Comparison of ENCODE assay signal across 8 mouse cellular contexts in the genomic region with DNA sequence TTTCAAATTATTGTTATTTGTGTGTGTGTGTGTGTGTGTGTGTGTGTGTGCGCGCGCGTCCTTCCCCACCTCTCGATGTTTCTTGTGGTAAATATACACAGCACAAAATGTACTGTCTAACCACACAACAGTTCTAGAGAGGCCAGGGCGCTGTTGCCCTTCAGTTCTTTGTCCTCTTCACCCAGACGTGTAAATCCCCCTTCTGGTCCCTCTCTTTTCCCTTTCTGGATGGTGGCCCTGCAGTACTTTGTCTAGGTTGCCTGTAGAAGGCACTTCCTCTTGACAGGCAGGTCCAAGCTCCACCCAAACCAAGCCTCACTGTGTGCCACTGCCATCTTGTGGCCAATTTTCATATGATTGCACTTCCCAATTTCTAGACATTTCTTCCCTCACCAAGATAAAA. TPM values are rescaled to one million over a fixed set of nuclear protein-coding genes. Genes with fewer than 3 reads are reported as not detected.
A peak's percentile ranks its signal among the peaks of the same experiment; 100 is the strongest.
DNase-seq lines count a peak whose midpoint lies in the region; ATAC-seq and TF ChIP-seq lines count a peak whose summit lies in the region.

No protein-coding gene starts in this region.

- peak overlapping the region; percentile 45 for H3K4me3 ChIP-seq in erythroblast, embryonic 14.5 days (replicated peaks)
- H3K4me3 ChIP-seq in heart, embryonic 14.5 days (ENCODE audit: control insufficient read depth in 1 of 2, insufficient read depth in 1 of 2, low read depth in 1 of 2, low read length in 2 of 2) = peak overlapping the region; percentile 7 to 28; a peak in 2 of 4 replicates
- H3K4me3 ChIP-seq in kidney, postnatal 0 days (replicated peaks; ENCODE audit: low read depth, low read length) = no peak overlapping the region
- H3K4me3 ChIP-seq in liver, embryonic 14.5 days (ENCODE audit: insufficient read depth in 1 of 2, low read depth in 2 of 2, low read length in 2 of 2) = peak overlapping the region in 1 of 2 experiments; percentile 54; a peak in 2 of 4 replicates
- H3K4me3 ChIP-seq in neural tube, embryonic 11.5 days (ENCODE audit: low read depth, low read length) = no peak overlapping the region
- no peak overlapping the region for H3K4me3 ChIP-seq in testis, adult 2 months (ENCODE audit: control insufficient read depth, low read depth, low read length)

- TF ChIP-seq POLR2A in testis, adult 2 months (IDR thresholded peaks at IDR 0.05; ENCODE audit: control insufficient read depth, low read depth, low read length) = no peak

- peak; percentile 94 for ATAC-seq in CD4-positive, CD25-positive, alpha-beta regulatory T cell, adult 4 months
- peak; percentile 72 for ATAC-seq in heart, embryonic 14.5 days (ENCODE audit: insufficient number of reproducible peaks, insufficient read depth, low FRiP score, low read depth)
- ATAC-seq in kidney, postnatal 0 days (replicated peaks; ENCODE audit: low FRiP score, low read depth) = peak; percentile 64
- ATAC-seq in liver, embryonic 14.5 days (ENCODE audit: insufficient read depth) = peak; percentile 73
- no peak for ATAC-seq in neural tube, embryonic 11.5 days (ENCODE audit: insufficient read depth, low FRiP score, low TSS enrichment)

- H3K4me1 ChIP-seq in erythroblast, embryonic 14.5 days (ENCODE audit: control insufficient read depth) = peaks cover 6% of the 10 kb centered on the region
- 0 out of 4 replicates have a peak, but pooled peaks cover 0 to 2% of the 10 kb centered on the region in 2 experiments for H3K4me1 ChIP-seq in heart, embryonic 14.5 days (ENCODE audit: control insufficient read depth in 2 of 2, insufficient read depth in 2 of 2, low read length in 2 of 2)
- no peaks in the 10 kb centered on the region for H3K4me1 ChIP-seq in kidney, postnatal 0 days (replicated peaks; ENCODE audit: insufficient read depth, low read length)
- peaks cover 0 to 3% of the 10 kb centered on the region in 2 experiments; a peak in 2 of 4 replicates for H3K4me1 ChIP-seq in liver, embryonic 14.5 days (replicated peaks; ENCODE audit: control insufficient read depth in 2 of 2, insufficient read depth in 2 of 2, low read length in 1 of 2)
- no peaks in the 10 kb centered on the region for H3K4me1 ChIP-seq in neural tube, embryonic 11.5 days (ENCODE audit: control insufficient read depth, insufficient read depth, low read length)
- no peaks in the 10 kb centered on the region for H3K4me1 ChIP-seq in testis, adult 2 months (ENCODE audit: control insufficient read depth, insufficient read depth, low read length)

- no peaks in the 10 kb centered on the region for H3K27me3 ChIP-seq in erythroblast, embryonic 14.5 days (ENCODE audit: control insufficient read depth)
- no peaks in the 10 kb centered on the region for H3K27me3 ChIP-seq in heart, embryonic 14.5 days (ENCODE audit: control insufficient read depth, insufficient read depth, low read length)
- H3K27me3 ChIP-seq in kidney, postnatal 0 days (ENCODE audit: insufficient read depth, low read length) = no peaks in the 10 kb centered on the region
- no peaks in the 10 kb centered on the region for H3K27me3 ChIP-seq in liver, embryonic 14.5 days (ENCODE audit: control insufficient read depth, insufficient read depth, low read length)
- H3K27me3 ChIP-seq in neural tube, embryonic 11.5 days (ENCODE audit: control insufficient read depth, insufficient read depth, low read length) = no peaks in the 10 kb centered on the region
- H3K27me3 ChIP-seq in testis, adult 2 months (ENCODE audit: control insufficient read depth, insufficient read depth, low read length) = no peaks in the 10 kb centered on the region

- TF ChIP-seq EP300 in liver, embryonic 14.5 days (IDR thresholded peaks at IDR 0.05; ENCODE audit: low read depth) = no peak

- H3K36me3 ChIP-seq in erythroblast, embryonic 14.5 days (ENCODE audit: control insufficient read depth) = no peaks in the 10 kb centered on the region
- H3K36me3 ChIP-seq in heart, embryonic 14.5 days (ENCODE audit: control insufficient read depth, insufficient read depth, low read length) = no peaks in the 10 kb centered on the region
- no peaks in the 10 kb centered on the region for H3K36me3 ChIP-seq in kidney, postnatal 0 days (ENCODE audit: insufficient read depth, low read length)
- no peaks in the 10 kb centered on the region for H3K36me3 ChIP-seq in liver, embryonic 14.5 days (replicated peaks; ENCODE audit: control insufficient read depth, insufficient read depth, low read depth)
- H3K36me3 ChIP-seq in neural tube, embryonic 11.5 days (ENCODE audit: control insufficient read depth, insufficient read depth, low read length) = no peaks in the 10 kb centered on the region
- H3K36me3 ChIP-seq in testis, adult 2 months (ENCODE audit: control insufficient read depth, insufficient read depth, low read length) = no peaks in the 10 kb centered on the region

- H3K9me3 ChIP-seq in erythroblast, embryonic 14.5 days (ENCODE audit: control insufficient read depth, low read length) = no peaks in the 10 kb centered on the region
- no peaks in the 10 kb centered on the region for H3K9me3 ChIP-seq in heart, embryonic 14.5 days (ENCODE audit: control insufficient read depth, low read length)
- no peaks in the 10 kb centered on the region for H3K9me3 ChIP-seq in kidney, postnatal 0 days (replicated peaks; ENCODE audit: low read length)
- no peaks in the 10 kb centered on the region for H3K9me3 ChIP-seq in liver, embryonic 14.5 days (ENCODE audit: control insufficient read depth, low read length)
- H3K9me3 ChIP-seq in neural tube, embryonic 11.5 days (ENCODE audit: control insufficient read depth, low read length) = no peaks in the 10 kb centered on the region

- H3K4me2 ChIP-seq in heart, embryonic 14.5 days (ENCODE audit: low read length) = peak overlapping the region; percentile 47
- 0 out of 2 replicates have a peak overlapping the region, but pooled peaks have one; percentile 18 for H3K4me2 ChIP-seq in kidney, postnatal 0 days (ENCODE audit: low read length)
- peak overlapping the region; percentile 57 for H3K4me2 ChIP-seq in liver, embryonic 14.5 days (ENCODE audit: low read depth)
- H3K4me2 ChIP-seq in neural tube, embryonic 11.5 days (ENCODE audit: low read depth) = no peak overlapping the region

- peak; percentile 89 for DNase-seq in brain, adult 2 months (ENCODE audit: low read depth, low spot score)
- DNase-seq in kidney, postnatal 0 days (ENCODE audit: low spot score) = peak; percentile 92
- DNase-seq in liver, embryonic 14.5 days (ENCODE audit: low read depth in 3 of 3, low spot score in 3 of 3) = peak; percentile 69 to 71 (median 70)
- DNase-seq in neural tube, embryonic 11.5 days (ENCODE audit: low spot score) = peak; percentile 72

- TF ChIP-seq CTCF in kidney, postnatal 0 days (IDR thresholded peaks at IDR 0.05; ENCODE audit: low read depth) = peak; percentile 97
- peak; percentile 91 for TF ChIP-seq CTCF in liver, embryonic 14.5 days (IDR thresholded peaks at IDR 0.05; ENCODE audit: low read depth)
- peak; percentile 65; the same call in 1 of the 2 replicates for TF ChIP-seq CTCF in testis, adult 2 months (IDR thresholded peaks at IDR 0.05; ENCODE audit: control insufficient read depth, insufficient read depth, insufficient replicate concordance, low read depth, low read length)

- peak overlapping the region; percentile 34 to 83; a peak in 3 of 4 replicates for H3K27ac ChIP-seq in heart, embryonic 14.5 days (replicated peaks in 1 of 2; ENCODE audit: control insufficient read depth in 1 of 2, insufficient read depth in 1 of 2, low read depth in 2 of 2, low read length in 2 of 2)
- no peak overlapping the region for H3K27ac ChIP-seq in kidney, postnatal 0 days
- no peak overlapping the region for H3K27ac ChIP-seq in liver, embryonic 14.5 days
- H3K27ac ChIP-seq in neural tube, embryonic 11.5 days (ENCODE audit: low read depth, low read length) = no peak overlapping the region
- no peak overlapping the region for H3K27ac ChIP-seq in testis, adult 2 months (ENCODE audit: control insufficient read depth, insufficient read depth, low read depth, low read length)

- no peak overlapping the region for H3K9ac ChIP-seq in heart, embryonic 14.5 days (ENCODE audit: low read length)
- H3K9ac ChIP-seq in kidney, postnatal 0 days (ENCODE audit: low read depth, low read length) = no peak overlapping the region
- H3K9ac ChIP-seq in liver, embryonic 14.5 days (replicated peaks) = no peak overlapping the region; the same call in 1 of the 2 replicates
- no peak overlapping the region for H3K9ac ChIP-seq in neural tube, embryonic 11.5 days (ENCODE audit: low read length)

- 37% methylated on average over 7 of the region's 7 CpGs for WGBS in heart, embryonic 14.5 days
- 58% methylated on average over 7 of the region's 7 CpGs for WGBS in kidney, postnatal 0 days
- 45% methylated on average over 7 of the region's 7 CpGs for WGBS in liver, embryonic 14.5 days (ENCODE audit: insufficient replicate concordance)
- 45% methylated on average over 7 of the region's 7 CpGs for WGBS in neural tube, embryonic 11.5 days

RNA-seq across cellular contexts. Expression of a gene that starts 6.0 kb away (rescaled TPM):
- not detected for polyA plus RNA-seq in CD4-positive, CD25-positive, alpha-beta regulatory T cell, adult 4 months (2017; shearing (Covaris generic))
- not detected in 2 replicates for polyA plus RNA-seq in erythroblast, embryonic 14.5 days (2012)
- not detected in 2 replicates for polyA plus RNA-seq in heart, embryonic 14.5 days (2014; fragmentation: Nextera tagmentation; extraction: Ambion mirVana)
- polyA plus RNA-seq in kidney, postnatal 0 days (2015; fragmentation: Nextera tagmentation; extraction: Ambion mirVana) = 3.3 and 3.8 TPM in 2 replicates
- polyA plus RNA-seq in liver, embryonic 14.5 days (2012; rRNA removed) = 0.10 and 0.18 TPM in 2 replicates
- polyA plus RNA-seq in liver, embryonic 14.5 days (2014; fragmentation: Nextera tagmentation; extraction: Ambion mirVana) = 0.25 and 0.38 TPM in 2 replicates
- polyA plus RNA-seq in neural tube, embryonic 11.5 days (2014; fragmentation: Nextera tagmentation; extraction: Ambion mirVana) = not detected in 2 replicates
- polyA plus RNA-seq in testis, adult 2 months (2012; rRNA removed) = 0.10 TPM in 2 replicates

RNA-seq across cellular contexts. Expression of a gene that starts 11.9 kb away (rescaled TPM):
- polyA plus RNA-seq in CD4-positive, CD25-positive, alpha-beta regulatory T cell, adult 4 months (2017; shearing (Covaris generic)) = 100 to 1,000 TPM in 1 of 2 experiments, 10 to 100 TPM in 1; 73.7 to 102 TPM
- 4.1 TPM in 2 replicates for polyA plus RNA-seq in erythroblast, embryonic 14.5 days (2012)
- 61.9 and 64.7 TPM in 2 replicates for polyA plus RNA-seq in heart, embryonic 14.5 days (2014; fragmentation: Nextera tagmentation; extraction: Ambion mirVana)
- 107 and 109 TPM in 2 replicates for polyA plus RNA-seq in kidney, postnatal 0 days (2015; fragmentation: Nextera tagmentation; extraction: Ambion mirVana)
- 31.0 and 56.3 TPM in 2 replicates for polyA plus RNA-seq in liver, embryonic 14.5 days (2012; rRNA removed)
- 65.5 and 72.6 TPM in 2 replicates for polyA plus RNA-seq in liver, embryonic 14.5 days (2014; fragmentation: Nextera tagmentation; extraction: Ambion mirVana)
- 145 and 146 TPM in 2 replicates for polyA plus RNA-seq in neural tube, embryonic 11.5 days (2014; fragmentation: Nextera tagmentation; extraction: Ambion mirVana)
- polyA plus RNA-seq in testis, adult 2 months (2012; rRNA removed) = 13.6 and 14.0 TPM in 2 replicates

RNA-seq across cellular contexts. Expression of a gene that starts 17.8 kb away (rescaled TPM):
- polyA plus RNA-seq in CD4-positive, CD25-positive, alpha-beta regulatory T cell, adult 4 months (2017; shearing (Covaris generic)) = under 1 TPM in 1 of 2 experiments, not detected in 1; 0.23 TPM
- 0.01 TPM in 1 of 2 replicates, not detected in the other for polyA plus RNA-seq in erythroblast, embryonic 14.5 days (2012)
- polyA plus RNA-seq in heart, embryonic 14.5 days (2014; fragmentation: Nextera tagmentation; extraction: Ambion mirVana) = 116 and 122 TPM in 2 replicates
- 112 and 129 TPM in 2 replicates for polyA plus RNA-seq in kidney, postnatal 0 days (2015; fragmentation: Nextera tagmentation; extraction: Ambion mirVana)
- 1.1 and 1.3 TPM in 2 replicates for polyA plus RNA-seq in liver, embryonic 14.5 days (2012; rRNA removed)
- polyA plus RNA-seq in liver, embryonic 14.5 days (2014; fragmentation: Nextera tagmentation; extraction: Ambion mirVana) = 0.85 and 0.86 TPM in 2 replicates
- 12.6 and 13.2 TPM in 2 replicates for polyA plus RNA-seq in neural tube, embryonic 11.5 days (2014; fragmentation: Nextera tagmentation; extraction: Ambion mirVana)
- polyA plus RNA-seq in testis, adult 2 months (2012; rRNA removed) = 2.1 and 2.5 TPM in 2 replicates

Comparison
In these comparisons a context has a peak if more than half of its experiments do, and no peak if none do; other contexts are left out.
1. H3K4me3 ChIP-seq: peak in erythroblast, embryonic 14.5 days (single experiment) and heart, embryonic 14.5 days (2 of 2); none in kidney, postnatal 0 days (single experiment), neural tube, embryonic 11.5 days (single experiment) and testis, adult 2 months (single experiment).
2. H3K27ac ChIP-seq: peak in heart, embryonic 14.5 days (2 of 2); none in kidney, postnatal 0 days (single experiment), liver, embryonic 14.5 days (single experiment), neural tube, embryonic 11.5 days (single experiment) and testis, adult 2 months (single experiment).
3. Peak in every context shown above with its lines, with median percentiles within 50 percentile points of each other: DNase-seq and CTCF ChIP-seq.